In the genomic region with DNA sequence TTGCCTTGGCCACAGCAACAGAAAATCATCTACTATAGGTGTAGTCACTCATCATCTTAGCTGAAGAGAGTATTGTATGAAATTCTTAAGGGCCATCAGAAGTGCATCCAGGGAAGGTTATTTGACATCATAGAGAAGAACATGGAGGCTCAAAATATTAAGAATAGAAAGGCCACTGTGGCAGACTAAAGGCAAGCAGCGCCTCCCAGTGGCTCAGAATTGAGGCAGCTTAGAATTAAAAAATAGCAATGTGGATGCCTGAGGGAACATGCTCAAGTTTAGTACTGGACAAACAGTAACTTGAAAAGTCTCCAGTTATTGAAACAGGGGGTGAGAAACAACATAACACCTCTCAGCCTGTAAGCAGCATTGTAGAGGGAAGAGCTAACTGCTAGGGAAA, we compare ENCODE assay signal across 7 mouse cellular contexts.
DNase-seq lines count a peak whose midpoint lies in the region; ATAC-seq lines count a peak whose summit lies in the region.

No protein-coding gene starts in this region.

- no peaks in the 10 kb centered on the region for H3K9me3 ChIP-seq in kidney, embryonic 15.5 days (replicated peaks)

- 50% methylated on average over 1 of the region's 1 CpGs for WGBS in kidney, embryonic 15.5 days

- no peak overlapping the region for H3K9ac ChIP-seq in kidney, embryonic 15.5 days

- no peaks in the 10 kb centered on the region for H3K36me3 ChIP-seq in kidney, embryonic 15.5 days

- no peak overlapping the region for H3K4me3 ChIP-seq in kidney, embryonic 15.5 days (replicated peaks)

- no peak for ATAC-seq in kidney, embryonic 15.5 days (replicated peaks; ENCODE audit: low FRiP score)

- H3K27me3 ChIP-seq in kidney, embryonic 15.5 days: no peaks in the 10 kb centered on the region

- DNase-seq in kidney, adult 11 months: peak; percentile 6
- peak; percentile 56 to 62 for DNase-seq in B cell, adult 2 months
- DNase-seq in adipocyte (ENCODE audit: low spot score): peak; percentile 43
- DNase-seq in embryo, embryonic 11 days: peak; percentile 15
- DNase-seq in lung, postnatal 14 days: peak; percentile 60
- no peak for DNase-seq in Muller cell, postnatal 12 days (ENCODE audit: inconsistent ontology term)

- H3K4me2 ChIP-seq in kidney, embryonic 15.5 days: no peak overlapping the region

- H3K4me1 ChIP-seq in kidney, embryonic 15.5 days: no peaks in the 10 kb centered on the region

- no peak overlapping the region for H3K27ac ChIP-seq in kidney, embryonic 15.5 days
